Comparison of ENCODE assay signal across 10 mouse cellular contexts in the genomic region with DNA sequence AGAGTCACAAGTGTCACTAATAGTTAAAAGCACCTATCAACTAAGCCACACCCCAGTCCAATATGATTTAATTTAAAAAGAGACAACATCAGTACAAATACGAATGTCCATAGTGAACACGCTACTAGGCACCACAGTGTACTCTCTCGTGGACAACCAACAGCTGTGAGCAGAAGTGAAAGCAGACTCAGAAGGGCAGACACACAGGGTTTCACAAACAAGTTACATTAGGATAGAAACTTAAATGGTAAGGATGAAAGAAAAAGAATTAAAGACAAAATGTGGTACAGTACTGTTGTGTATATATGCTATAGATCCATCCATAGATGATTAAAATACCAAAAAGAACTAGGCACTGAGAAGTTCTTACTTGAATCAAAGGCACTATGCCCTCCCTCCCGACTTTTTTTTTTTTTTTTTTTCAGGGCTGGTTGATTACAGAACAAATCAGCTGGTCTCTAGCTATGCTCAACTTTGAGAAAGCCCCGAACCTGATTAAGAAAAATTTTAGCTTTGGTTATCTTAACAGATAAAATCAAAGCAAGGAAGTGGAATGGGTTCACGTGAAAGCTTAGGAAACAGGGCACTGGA. TPM values are rescaled to one million over a fixed set of nuclear protein-coding genes. Genes with fewer than 3 reads are reported as not detected.
A peak's percentile ranks its signal among the peaks of the same experiment; 100 is the strongest.
DNase-seq lines count a peak whose midpoint lies in the region; ATAC-seq and TF ChIP-seq lines count a peak whose summit lies in the region.
"Had no signal": no experiment of that assay in that cellular context is flagged by ENCODE, and none has a peak within 500 bp of the region (broad histone marks: within the 10 kb centered on the region; RNA-seq: fewer than 3 reads in every experiment).

No protein-coding gene starts in this region.

- no peaks in the 10 kb centered on the region for H3K27me3 ChIP-seq in hindbrain, embryonic 10.5 days (ENCODE audit: insufficient read depth, poor library complexity, severe bottlenecking)
- no peaks in the 10 kb centered on the region for H3K27me3 ChIP-seq in hindbrain, embryonic 11.5 days (ENCODE audit: control insufficient read depth, insufficient read depth, low read length)
- no peaks in the 10 kb centered on the region for H3K27me3 ChIP-seq in midbrain, embryonic 16.5 days (ENCODE audit: control insufficient read depth, insufficient read depth, low read depth, low read length)

- H3K36me3 ChIP-seq in hindbrain, embryonic 10.5 days, result peaks cover 12% of the 10 kb centered on the region
- H3K36me3 ChIP-seq in hindbrain, embryonic 11.5 days (ENCODE audit: control insufficient read depth, insufficient read depth, low read length), result no peaks in the 10 kb centered on the region
- no peaks in the 10 kb centered on the region for H3K36me3 ChIP-seq in midbrain, embryonic 16.5 days (ENCODE audit: control insufficient read depth, insufficient read depth, low read length)

- ATAC-seq in hindbrain, embryonic 11.5 days (ENCODE audit: low FRiP score), result no peak
- no peak for ATAC-seq in midbrain, embryonic 16.5 days
- ATAC-seq in erythroid progenitor cell, adult 5-6 weeks (replicated peaks; ENCODE audit: low FRiP score, poor library complexity, severe bottlenecking), result no peak
- no peak for ATAC-seq in monocyte, adult 5-6 weeks (replicated peaks; ENCODE audit: insufficient number of reproducible peaks, low FRiP score, low TSS enrichment, poor library complexity, severe bottlenecking)

- H3K27ac ChIP-seq in hindbrain, embryonic 10.5 days, result no peak overlapping the region
- H3K27ac ChIP-seq in hindbrain, embryonic 11.5 days (ENCODE audit: low read depth, low read length), result no peak overlapping the region
- peak overlapping the region; percentile 22; the same call in 1 of the 2 replicates for H3K27ac ChIP-seq in bone marrow, adult 2 months (ENCODE audit: control insufficient read depth, insufficient read depth, low read depth, low read length, poor library complexity)
- H3K27ac ChIP-seq in midbrain, embryonic 16.5 days (ENCODE audit: low read length), result no peak overlapping the region

- DNase-seq in hindbrain, embryonic 10.5 days (ENCODE audit: low spot score), result no peak
- DNase-seq in hindbrain, embryonic 11.5 days (ENCODE audit: low spot score), result no peak
- peak; percentile 61 for DNase-seq in induced T-regulatory cell, adult 2 months (ENCODE audit: low read depth)
- DNase-seq in urinary bladder, postnatal 10 days (ENCODE audit: low spot score), result no peak
- DNase-seq: cerebellum, adult 11 months; lung, embryonic 14.5 days had no signal

- peaks cover 21% of the 10 kb centered on the region for H3K4me1 ChIP-seq in hindbrain, embryonic 10.5 days (replicated peaks)
- no peaks in the 10 kb centered on the region for H3K4me1 ChIP-seq in hindbrain, embryonic 11.5 days (replicated peaks; ENCODE audit: control insufficient read depth, insufficient read depth, low read length)
- peaks cover 4% of the 10 kb centered on the region; the same call in 1 of the 2 replicates for H3K4me1 ChIP-seq in bone marrow, adult 2 months (ENCODE audit: control insufficient read depth, insufficient read depth, low read length)
- peaks cover 29% of the 10 kb centered on the region for H3K4me1 ChIP-seq in midbrain, embryonic 16.5 days (ENCODE audit: control insufficient read depth, insufficient read depth, low read length)

- 0 out of 2 replicates have a peak, but pooled peaks cover 2% of the 10 kb centered on the region for H3K9me3 ChIP-seq in hindbrain, embryonic 10.5 days
- H3K9me3 ChIP-seq in hindbrain, embryonic 11.5 days (ENCODE audit: control insufficient read depth, low read length), result no peaks in the 10 kb centered on the region
- no peaks in the 10 kb centered on the region for H3K9me3 ChIP-seq in midbrain, embryonic 16.5 days (replicated peaks; ENCODE audit: control insufficient read depth, low read length, poor library complexity, severe bottlenecking)

- no peak for TF ChIP-seq CTCF in bone marrow, adult 2 months (IDR thresholded peaks at IDR 0.05; ENCODE audit: control insufficient read depth, insufficient read depth, low read length)

- TF ChIP-seq POLR2A in bone marrow, adult 2 months (IDR thresholded peaks at IDR 0.05; ENCODE audit: borderline replicate concordance, control insufficient read depth, low read depth, low read length), result no peak

- peak overlapping the region; percentile 80; the same call in 1 of the 2 replicates for H3K4me3 ChIP-seq in hindbrain, embryonic 10.5 days
- no peak overlapping the region for H3K4me3 ChIP-seq in hindbrain, embryonic 11.5 days (ENCODE audit: low read depth, low read length)
- H3K4me3 ChIP-seq in bone marrow, adult 2 months (replicated peaks; ENCODE audit: control insufficient read depth, low read depth, low read length), result peak overlapping the region; percentile 47
- H3K4me3 ChIP-seq in midbrain, embryonic 16.5 days (ENCODE audit: low read depth, low read length), result no peak overlapping the region

- 90% methylated on average over 6 of the region's 6 CpGs for WGBS in hindbrain, embryonic 10.5 days
- WGBS in hindbrain, embryonic 11.5 days, result 94% methylated on average over 6 of the region's 6 CpGs
- WGBS in bone marrow, adult 2 months, result 17% methylated on average over 6 of the region's 6 CpGs
- 82% methylated on average over 6 of the region's 6 CpGs for whole genome bisulfite sequencing in midbrain, embryonic 16.5 days

- no peak overlapping the region for H3K4me2 ChIP-seq in hindbrain, embryonic 11.5 days (replicated peaks; ENCODE audit: low read depth, low read length)
- peak overlapping the region; percentile 73 for H3K4me2 ChIP-seq in midbrain, embryonic 16.5 days (ENCODE audit: low read length)

- no peak overlapping the region for H3K9ac ChIP-seq in hindbrain, embryonic 11.5 days (ENCODE audit: low read depth, low read length)
- no peak overlapping the region for H3K9ac ChIP-seq in midbrain, embryonic 16.5 days (ENCODE audit: low read depth, low read length)
- H3K9ac ChIP-seq: lung, embryonic 14.5 days had no signal

RNA-seq across cellular contexts. Expression of a gene that starts 2.8 kb away (rescaled TPM):
- 5.8 and 6.4 TPM in 2 replicates for polyA plus RNA-seq in hindbrain, embryonic 10.5 days (2016; fragmentation: Nextera tagmentation; extraction: Ambion mirVana)
- polyA plus RNA-seq in hindbrain, embryonic 11.5 days (2014; fragmentation: Nextera tagmentation; extraction: Ambion mirVana), result 8.1 and 10.3 TPM in 2 replicates
- polyA plus RNA-seq in bone marrow, adult 2 months (2011; ENCODE audit: insufficient read depth, insufficient read length, low replicate concordance, missing spikeins), result 12.0 and 31.7 TPM in 2 replicates
- 6.5 and 6.9 TPM in 2 replicates for polyA plus RNA-seq in midbrain, embryonic 16.5 days (2015; fragmentation: Nextera tagmentation; extraction: Ambion mirVana)
- 54.1 and 60.5 TPM in 2 replicates for total RNA-seq in erythroid progenitor cell, adult 5-6 weeks (2015; ENCODE audit: low replicate concordance)
- 20.7 and 21.2 TPM in 2 replicates for total RNA-seq in erythroid progenitor cell, adult 5-6 weeks (2017; ENCODE audit: low replicate concordance)
- 49.2 to 104 TPM (median 82.1 TPM) in 3 replicates for total RNA-seq in monocyte, adult 5-6 weeks (2017)

Comparison
In these comparisons a context has a peak if more than half of its experiments do, and no peak if none do; other contexts are left out.
1. H3K4me3 ChIP-seq: peak in hindbrain, embryonic 10.5 days (single experiment) and bone marrow, adult 2 months (single experiment); none in hindbrain, embryonic 11.5 days (single experiment) and midbrain, embryonic 16.5 days (single experiment).